Mouse (Mus musculus): ENCODE data around the gene Rassf5.

- no peak for TF ChIP-seq POLR2A (IDR thresholded peaks at IDR 0.05; ENCODE audit: insufficient read depth, low read depth, low read length)
- TF ChIP-seq CTCF (IDR thresholded peaks at IDR 0.05; ENCODE audit: insufficient read depth, low read depth, low read length): no peak
These were observed 69.9 kb downstream of the Rassf5 start for GRCm38 (mm10) chr1:131175189-131175588.
